Mouse (Mus musculus) small intestine, adult 2 months (tissue): ENCODE measurements around the gene Rpl3l.

Experiments used
- CTCF ChIP-seq: fragments of 200-500 bp; IDR thresholded peaks from 2 replicates; pipeline ENCODE4 v1.5.1; 2012; ENCODE audit warnings: low read depth, mild to moderate bottlenecking, control low read depth, inconsistent platforms, low read length, moderate library complexity, mixed read lengths; ENCODE audit not compliant: insufficient replicate concordance, insufficient read length; ENCODE audit errors: extremely low read depth
- POLR2A ChIP-seq: fragments of 200-500 bp; IDR thresholded peaks from 2 replicates; pipeline ENCODE4 v1.6.1; 2012; ENCODE audit warnings: low read depth, mild to moderate bottlenecking, control low read depth, inconsistent platforms, low read length, moderate library complexity

GRCm38 (mm10) chr17:24723881-24724180, 3.8 kb upstream of the Rpl3l start:
- TF ChIP-seq CTCF = no peak
- TF ChIP-seq POLR2A = no peak
